Mouse (Mus musculus) midbrain, embryonic 13.5 days (tissue): ENCODE measurements around the gene Trim11. TPM values are rescaled to one million over a fixed set of nuclear protein-coding genes. Genes with fewer than 3 reads are reported as not detected.

Experiments used
- ATAC-seq: fragments of 200-750 bp; cut with Nextera tagmentation; 2 replicates; pipeline ENCODE4 v1.8.0; 2017; ENCODE audit warnings: mild to moderate bottlenecking, moderate TSS enrichment, moderate library complexity
- H3K27ac ChIP-seq: fragments of 300-500 bp; sonication (generic); 2 replicates; pipeline ENCODE4 v1.5.1; 2015; ENCODE audit warnings: inconsistent platforms, mild to moderate bottlenecking, moderate library complexity
- H3K27me3 ChIP-seq: fragments of 300-500 bp; sonication (generic); 2 replicates; pipeline ENCODE4 v1.6.1; 2015; ENCODE audit warnings: mild to moderate bottlenecking, inconsistent platforms
- H3K36me3 ChIP-seq: fragments of 300-500 bp; sonication (generic); 2 replicates; pipeline ENCODE4 v1.6.1; 2015; ENCODE audit warnings: mild to moderate bottlenecking, inconsistent platforms
- H3K4me1 ChIP-seq: fragments of 300-500 bp; sonication (generic); replicated peaks from 2 replicates; pipeline ENCODE4 v1.6.1; 2015; ENCODE audit warnings: inconsistent platforms
- H3K4me2 ChIP-seq: fragments of 300-500 bp; sonication (generic); replicated peaks from 2 replicates; pipeline ENCODE4 v1.6.1; 2015; ENCODE audit warnings: moderate library complexity, mild to moderate bottlenecking, inconsistent platforms
- H3K4me3 ChIP-seq: fragments of 300-500 bp; sonication (generic); replicated peaks from 2 replicates; pipeline ENCODE4 v1.5.1; 2015; ENCODE audit warnings: mild to moderate bottlenecking, inconsistent platforms
- H3K9ac ChIP-seq: fragments of 300-500 bp; sonication (generic); replicated peaks from 2 replicates; pipeline ENCODE4 v1.6.1; 2015; ENCODE audit warnings: mild to moderate bottlenecking, inconsistent platforms
- H3K9me3 ChIP-seq: fragments of 300-500 bp; sonication (generic); 2 replicates; pipeline ENCODE4 v1.6.1; 2016; ENCODE audit warnings: mild to moderate bottlenecking, inconsistent platforms
- WGBS: fragments of 180-500 bp; shearing (Covaris S2); methylation state at CpG from one replicate; pipeline ENCODE4 v1.1.7; 2015; 5-methylcytosine and 5-hydroxymethylcytosine counted together
- microRNA-seq: library from miRNA; unstranded; fragments of <30 nt; microRNA quantifications from one replicate; pipeline ENCODE4, GENCODE M21; 2016
- polyA plus RNA-seq: library from polyadenylated mRNA; unstranded; fragments of >200 nt; fragmentation: Nextera tagmentation; extraction: Ambion mirVana; gene quantifications from 2 replicates; pipeline ENCODE4 v1.2.1, GENCODE M21; 2015

The Trim11 gene
- polyA plus RNA-seq, 1 experiment from 2014 or later, result 21.9 TPM

GRCm38 (mm10) chr11:59000635-59001034, 22.7 kb downstream of the Trim11 start:
- peaks cover 9% of the 10 kb centered on the region for H3K27me3 ChIP-seq
- no peak overlapping the region for H3K27ac ChIP-seq
- H3K4me3 ChIP-seq, result no peak overlapping the region
- no peaks in the 10 kb centered on the region for H3K4me1 ChIP-seq
- no peaks in the 10 kb centered on the region for H3K9me3 ChIP-seq
- 92% methylated on average over 21 of the region's 21 CpGs for WGBS
- H3K36me3 ChIP-seq, result no peaks in the 10 kb centered on the region
- H3K4me2 ChIP-seq, result no peak overlapping the region
- no peak for ATAC-seq
- H3K9ac ChIP-seq, result no peak overlapping the region

- Histone ChIP-seq H3K4me2 (no peak overlapping the region), H3K27ac (no peak overlapping the region), H3K27me3 (no peaks in the 10 kb centered on the region), H3K4me1 (no peaks in the 10 kb centered on the region), H3K4me3 (no peak overlapping the region), H3K9me3 (no peaks in the 10 kb centered on the region), H3K36me3 (no peaks in the 10 kb centered on the region), H3K9ac (no peak overlapping the region)
- ATAC-seq, result no peak
- 80% methylated on average over 7 of the region's 7 CpGs for WGBS
Observed at GRCm38 (mm10) chr11:59002327-59003079, 24.6 kb downstream of the Trim11 start.

GRCm38 (mm10) chr11:59015052-59015451, 37.2 kb downstream of the Trim11 start:
- no peak for ATAC-seq
- Histone ChIP-seq H3K36me3 (no peaks in the 10 kb centered on the region), H3K27ac (no peak overlapping the region), H3K4me3 (no peak overlapping the region), H3K27me3 (no peaks in the 10 kb centered on the region), H3K4me2 (no peak overlapping the region), H3K9ac (no peak overlapping the region), H3K4me1 (no peaks in the 10 kb centered on the region), H3K9me3 (no peaks in the 10 kb centered on the region)
- WGBS, result 33% methylated on average over 9 of the region's 9 CpGs

- Histone ChIP-seq H3K9me3 (no peaks in the 10 kb centered on the region), H3K4me2 (no peak overlapping the region), H3K27ac (no peak overlapping the region), H3K4me1 (no peaks in the 10 kb centered on the region), H3K36me3 (no peaks in the 10 kb centered on the region), H3K9ac (no peak overlapping the region), H3K27me3 (no peaks in the 10 kb centered on the region), H3K4me3 (no peak overlapping the region)
- 93% methylated on average over 6 of the region's 6 CpGs for WGBS
- ATAC-seq, result no peak
Observed at GRCm38 (mm10) chr11:59026411-59026810, 48.5 kb downstream of the Trim11 start.

GRCm38 (mm10) chr11:59029003-59029402, 51.1 kb downstream of the Trim11 start:
- Histone ChIP-seq H3K9me3 (no peaks in the 10 kb centered on the region), H3K36me3 (no peaks in the 10 kb centered on the region), H3K4me3 (no peak overlapping the region), H3K4me2 (no peak overlapping the region), H3K27me3 (no peaks in the 10 kb centered on the region), H3K4me1 (no peaks in the 10 kb centered on the region), H3K27ac (no peak overlapping the region), H3K9ac (no peak overlapping the region)
- ATAC-seq, result no peak
- 90% methylated on average over 13 of the region's 13 CpGs for WGBS

Small RNAs within 50 kb of the gene (microRNA-seq; reads per million reads assigned to microRNA genes)
- gene Gm44313, result not detected

Other genes with a start within 250 kb of the Trim11 start
- 0.12 and 0.23 TPM in 2 replicates for gene Olfr317, start 238.9 kb upstream of the Trim11 start, polyA plus RNA-seq
- not detected in 2 replicates for gene Olfr316, start 225.4 kb upstream of the Trim11 start, polyA plus RNA-seq
- not detected in 2 replicates for gene Olfr315, start 204.9 kb upstream of the Trim11 start, polyA plus RNA-seq
- gene Olfr314, start 195.1 kb upstream of the Trim11 start, polyA plus RNA-seq, result not detected in 2 replicates
- 2.4 and 7.3 TPM in 2 replicates for gene Fam183b, start 176.1 kb upstream of the Trim11 start, polyA plus RNA-seq
- 0.10 TPM in 1 of 2 replicates, not detected in the other for gene Olfr313, start 163.1 kb upstream of the Trim11 start, polyA plus RNA-seq
- gene Olfr312, start 148.9 kb upstream of the Trim11 start, polyA plus RNA-seq, result not detected in 2 replicates
- gene Olfr311, start 138.8 kb upstream of the Trim11 start, polyA plus RNA-seq, result not detected in 2 replicates
- 18.5 and 21.3 TPM in 2 replicates for gene Gm12258, start 130.9 kb upstream of the Trim11 start, polyA plus RNA-seq
- 12.7 and 14.0 TPM in 2 replicates for gene 2810021J22Rik, start 110.9 kb upstream of the Trim11 start, polyA plus RNA-seq
- 4.4 and 5.2 TPM in 2 replicates for gene Zfp39, start 73.9 kb upstream of the Trim11 start, polyA plus RNA-seq
- not detected in 2 replicates for gene Btnl10, start 60.2 kb upstream of the Trim11 start, polyA plus RNA-seq
- gene Rnf187, start 39.2 kb upstream of the Trim11 start, polyA plus RNA-seq, result 453 and 491 TPM in 2 replicates
- gene Hist3h2ba, start 29.2 kb upstream of the Trim11 start, polyA plus RNA-seq, result 383 and 402 TPM in 2 replicates
- 149 and 155 TPM in 2 replicates for gene Hist3h2a, start 23.4 kb upstream of the Trim11 start, polyA plus RNA-seq
- gene Trim17, start 23.4 kb upstream of the Trim11 start, polyA plus RNA-seq, result 1.1 and 1.3 TPM in 2 replicates
- gene Obscn, start 158.3 kb downstream of the Trim11 start, polyA plus RNA-seq, result 0.04 and 0.08 TPM in 2 replicates
- gene Iba57, start 185.6 kb downstream of the Trim11 start, polyA plus RNA-seq, result 7.2 and 7.6 TPM in 2 replicates
- 0.35 TPM in 1 of 2 replicates, not detected in the other for gene Gjc2, start 205.1 kb downstream of the Trim11 start, polyA plus RNA-seq
- 155 and 159 TPM in 2 replicates for gene Guk1, start 214.1 kb downstream of the Trim11 start, polyA plus RNA-seq
- gene Mrpl55, start 224.4 kb downstream of the Trim11 start, polyA plus RNA-seq, result 95.9 and 96.5 TPM in 2 replicates
- gene 2310033P09Rik, start 230.2 kb downstream of the Trim11 start, polyA plus RNA-seq, result 32.5 and 32.6 TPM in 2 replicates